Mouse (Mus musculus) neural tube, embryonic 12.5 days (tissue): ENCODE measurements at regions not wholly inside any gene's neighbourhood (a gene's known extent, or its start where the extent isn't known, plus 50 kb on each side); places are given as distances from the start of the nearest gene placed in this dataset.

ENCODE experiments used
- ATAC-seq: fragments of 200-750 bp; cut with Nextera tagmentation; 2 replicates; pipeline ENCODE4 v1.8.0; 2017; ENCODE audit warnings: low read depth, mild to moderate bottlenecking, moderate TSS enrichment, moderate library complexity; ENCODE audit not compliant: low FRiP score
- H3K27ac ChIP-seq: fragments of 300-500 bp; sonication (generic); 2 replicates; pipeline ENCODE4 v1.5.1; 2016
- H3K27me3 ChIP-seq: fragments of 300-500 bp; sonication (generic); replicated peaks from 2 replicates; pipeline ENCODE4 v1.6.1; 2016; ENCODE audit warnings: mild to moderate bottlenecking
- H3K36me3 ChIP-seq: fragments of 300-500 bp; sonication (generic); 2 replicates; pipeline ENCODE4 v1.6.1; 2016; ENCODE audit warnings: mild to moderate bottlenecking
- H3K4me1 ChIP-seq: fragments of 300-500 bp; sonication (generic); 2 replicates; pipeline ENCODE4 v1.6.1; 2016
- H3K4me2 ChIP-seq: fragments of 300-500 bp; sonication (generic); replicated peaks from 2 replicates; pipeline ENCODE4 v1.6.1; 2016; ENCODE audit warnings: mild to moderate bottlenecking
- H3K4me3 ChIP-seq: fragments of 300-500 bp; sonication (generic); 2 replicates; pipeline ENCODE4 v1.5.1; 2016
- H3K9ac ChIP-seq: fragments of 300-500 bp; sonication (generic); 2 replicates; pipeline ENCODE4 v1.6.1; 2016; ENCODE audit warnings: mild to moderate bottlenecking
- H3K9me3 ChIP-seq: fragments of 300-500 bp; sonication (generic); 2 replicates; pipeline ENCODE4 v1.6.1; 2016; ENCODE audit warnings: mild to moderate bottlenecking
- WGBS: fragments of 180-500 bp; shearing (Covaris S2); methylation state at CpG from one replicate; pipeline ENCODE4 v1.1.7; 2016; 5-methylcytosine and 5-hydroxymethylcytosine counted together

DNA sequence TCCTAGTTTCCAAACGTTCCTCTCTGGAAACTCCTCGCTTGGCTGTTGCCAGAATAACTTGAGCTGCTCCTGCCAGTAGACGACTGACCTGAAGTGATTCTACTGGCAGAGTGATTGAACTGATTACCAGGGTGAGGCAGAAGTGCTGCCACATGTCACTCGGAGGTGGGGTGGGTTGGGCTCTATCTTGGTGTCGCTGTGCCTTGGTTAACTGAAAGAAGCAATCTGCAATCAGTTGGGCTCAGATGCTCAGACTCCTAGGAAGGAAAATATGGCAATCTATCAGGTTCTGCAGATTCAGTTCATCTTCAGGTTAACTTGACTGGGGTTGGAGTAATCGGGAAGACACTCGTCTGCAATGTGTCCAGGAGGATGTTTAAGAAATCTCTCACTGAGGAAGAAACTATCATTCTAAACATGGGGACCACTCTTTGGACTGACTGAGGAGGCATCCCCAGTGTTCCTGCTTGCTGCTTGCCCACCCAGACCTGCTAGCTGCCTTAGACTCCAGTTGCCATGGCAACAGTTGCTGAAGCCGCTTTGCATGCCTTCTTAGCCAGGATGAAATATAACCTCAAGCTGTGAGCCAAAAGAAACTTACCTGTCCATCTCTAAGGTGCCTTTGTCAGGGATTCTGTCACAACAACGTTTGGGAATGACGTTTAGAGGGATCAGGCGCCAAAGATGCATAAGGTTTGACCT, 184.5 kb upstream of the Adgrl2 start:
- H3K36me3 ChIP-seq, result no peaks in the 10 kb centered on the region
- no peaks in the 10 kb centered on the region for H3K27me3 ChIP-seq
- H3K27ac ChIP-seq, result no peak overlapping the region
- ATAC-seq, result no peak
- no peak overlapping the region for H3K4me3 ChIP-seq
- peaks cover 8% of the 10 kb centered on the region; the same call in 1 of the 2 replicates for H3K4me1 ChIP-seq
- no peak overlapping the region for H3K4me2 ChIP-seq
- 72% methylated on average over 11 of the region's 11 CpGs for WGBS
- no peak overlapping the region for H3K9ac ChIP-seq
- H3K9me3 ChIP-seq, result no peaks in the 10 kb centered on the region

DNA sequence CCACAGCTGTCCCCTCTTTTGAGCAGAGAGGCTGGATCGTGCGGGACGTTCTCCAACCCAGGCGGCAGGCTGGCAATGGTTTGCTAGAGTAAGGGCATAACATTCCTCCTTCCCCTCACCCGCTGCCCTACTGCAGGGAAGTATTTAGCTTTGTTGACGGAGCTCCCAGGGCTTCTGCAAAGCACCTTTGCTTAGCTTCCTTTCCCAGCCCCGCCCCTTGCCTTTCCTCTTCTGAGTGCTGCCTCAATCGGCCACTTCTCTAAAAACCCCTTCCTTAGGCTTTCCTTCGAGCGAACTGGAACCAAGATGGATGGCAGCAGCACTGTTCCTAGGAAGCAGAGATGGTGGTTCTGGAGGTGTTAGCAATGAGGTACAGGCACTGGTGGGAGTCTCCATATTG, 183.2 kb upstream of the Adgrl2 start:
- 40% methylated on average over 10 of the region's 10 CpGs for WGBS
- Histone ChIP-seq H3K27ac (no peak overlapping the region), H3K36me3 (no peaks in the 10 kb centered on the region), H3K4me3 (no peak overlapping the region), H3K27me3 (no peaks in the 10 kb centered on the region), H3K4me2 (peak overlapping the region; percentile 13; the same call in 1 of the 2 replicates), H3K9me3 (no peaks in the 10 kb centered on the region), H3K4me1 (peaks cover 8% of the 10 kb centered on the region; the same call in 1 of the 2 replicates), H3K9ac (no peak overlapping the region)
- ATAC-seq, result no peak

DNA sequence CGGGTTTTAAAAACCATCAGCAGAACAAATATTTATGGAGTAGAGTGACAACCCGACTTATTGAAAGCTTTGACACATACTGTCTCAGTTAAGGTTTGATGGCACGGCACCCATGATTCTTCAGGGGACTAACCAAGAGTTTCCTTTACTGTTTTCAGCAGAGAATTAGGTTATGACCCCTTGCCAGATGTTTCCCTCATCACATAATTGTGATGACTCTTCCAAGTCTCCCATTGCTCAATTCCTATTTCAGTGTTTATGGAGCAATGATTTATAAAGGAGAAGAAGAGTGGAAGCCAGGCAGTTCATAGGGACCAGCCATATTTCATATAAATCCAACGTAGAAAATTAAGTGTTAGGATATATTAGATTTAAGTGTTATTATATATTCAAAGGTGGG, 181.4 kb upstream of the Adgrl2 start:
- 81% methylated on average over 4 of the region's 4 CpGs for WGBS
- H3K27me3 ChIP-seq, result no peaks in the 10 kb centered on the region
- no peak overlapping the region for H3K4me2 ChIP-seq
- no peak overlapping the region for H3K9ac ChIP-seq
- H3K4me3 ChIP-seq, result no peak overlapping the region
- no peak overlapping the region for H3K27ac ChIP-seq
- no peak for ATAC-seq
- peaks cover 8% of the 10 kb centered on the region; the same call in 1 of the 2 replicates for H3K4me1 ChIP-seq
- no peaks in the 10 kb centered on the region for H3K36me3 ChIP-seq
- no peaks in the 10 kb centered on the region for H3K9me3 ChIP-seq

DNA sequence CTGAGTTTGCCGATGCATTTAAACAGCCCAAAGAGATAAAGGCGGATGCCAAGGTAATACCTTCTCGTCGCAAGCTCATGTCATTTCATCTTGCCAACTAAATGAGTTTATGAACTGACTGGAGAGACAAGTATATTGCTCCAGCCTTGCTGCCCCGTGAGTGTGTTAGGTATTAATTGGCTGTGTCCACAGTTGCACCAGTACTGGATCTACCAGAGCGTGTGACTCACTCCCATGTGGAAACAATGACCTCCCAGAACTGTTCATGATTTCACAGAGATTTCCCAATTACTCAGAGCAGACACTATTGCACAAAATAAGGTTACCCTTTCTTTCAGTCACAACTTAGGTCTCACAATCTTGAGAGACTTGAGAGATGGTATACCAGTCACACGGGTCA, 179.8 kb upstream of the Adgrl2 start:
- H3K36me3 ChIP-seq, result no peaks in the 10 kb centered on the region
- ATAC-seq, result no peak
- H3K9ac ChIP-seq, result no peak overlapping the region
- H3K27ac ChIP-seq, result no peak overlapping the region
- H3K4me3 ChIP-seq, result no peak overlapping the region
- no peaks in the 10 kb centered on the region for H3K27me3 ChIP-seq
- H3K9me3 ChIP-seq, result no peaks in the 10 kb centered on the region
- peaks cover 6% of the 10 kb centered on the region; the same call in 1 of the 2 replicates for H3K4me1 ChIP-seq
- 86% methylated on average over 7 of the region's 7 CpGs for WGBS
- H3K4me2 ChIP-seq, result no peak overlapping the region

DNA sequence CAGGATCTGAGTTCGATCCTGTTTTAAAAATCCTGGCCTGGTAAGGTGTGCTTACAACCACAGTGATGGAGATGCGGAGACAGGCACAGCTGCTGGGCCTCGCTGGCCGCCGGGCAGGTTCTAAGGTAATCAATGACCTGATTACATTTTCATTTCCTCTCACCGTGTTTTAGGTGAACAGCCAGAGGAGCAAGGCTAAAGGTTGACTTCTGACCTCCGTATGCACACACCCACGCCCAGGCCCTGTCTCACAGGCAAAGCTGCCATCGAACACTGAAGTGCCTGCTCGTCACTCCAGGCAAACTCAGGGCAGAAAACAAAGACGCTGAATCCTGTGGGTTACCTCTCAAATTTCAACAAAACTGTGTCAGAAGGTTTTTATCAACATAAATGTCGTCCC, 179.1 kb upstream of the Adgrl2 start:
- peaks cover 3% of the 10 kb centered on the region; the same call in 1 of the 2 replicates for H3K4me1 ChIP-seq
- 75% methylated on average over 12 of the region's 12 CpGs for WGBS
- no peak overlapping the region for H3K9ac ChIP-seq
- no peaks in the 10 kb centered on the region for H3K27me3 ChIP-seq
- ATAC-seq, result no peak
- no peak overlapping the region for H3K4me3 ChIP-seq
- H3K4me2 ChIP-seq, result no peak overlapping the region
- H3K9me3 ChIP-seq, result no peaks in the 10 kb centered on the region
- H3K27ac ChIP-seq, result no peak overlapping the region
- H3K36me3 ChIP-seq, result no peaks in the 10 kb centered on the region

DNA sequence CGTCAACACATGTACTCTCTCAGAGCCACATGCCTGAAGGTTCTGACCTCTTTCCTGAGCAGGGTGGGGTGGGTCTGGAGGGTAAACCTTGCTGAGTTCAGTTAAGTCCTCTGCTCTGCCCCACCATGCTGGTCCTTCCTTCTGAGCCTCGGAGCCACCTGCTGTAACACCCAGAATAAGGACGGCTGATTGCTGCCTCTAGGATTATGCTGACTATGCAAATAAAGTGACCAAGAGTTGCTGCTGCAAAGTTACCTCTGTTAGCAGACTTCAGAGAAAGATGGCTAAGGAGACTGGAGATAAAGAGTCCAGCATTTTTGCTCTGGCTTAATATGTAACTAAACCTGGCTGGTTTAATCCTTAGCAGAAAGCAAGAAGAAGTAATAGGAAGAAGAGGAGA, 177.6 kb upstream of the Adgrl2 start:
- 74% methylated on average over 3 of the region's 3 CpGs for WGBS

DNA sequence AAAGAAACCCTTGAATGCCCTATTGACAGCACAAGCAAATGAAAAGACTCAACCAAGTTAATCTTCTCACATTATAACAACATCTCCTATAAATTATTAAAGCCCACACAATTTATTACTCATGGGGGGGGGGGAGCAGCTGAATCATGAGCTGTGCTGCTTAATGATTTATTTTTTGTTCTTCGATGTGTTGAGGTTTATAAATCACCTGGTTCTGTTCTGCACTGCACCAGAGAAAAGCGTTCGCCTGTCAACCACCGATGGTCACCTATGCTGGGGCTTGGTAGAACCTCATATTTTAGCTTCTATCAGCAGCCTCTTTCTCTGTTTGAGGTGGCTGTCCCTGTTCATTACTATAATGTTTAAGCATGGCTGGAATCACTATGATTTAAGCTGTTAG, 174.4 kb upstream of the Adgrl2 start:
- Histone ChIP-seq H3K4me1 (no peaks in the 10 kb centered on the region), H3K27ac (no peak overlapping the region), H3K4me2 (no peak overlapping the region), H3K4me3 (no peak overlapping the region), H3K27me3 (no peaks in the 10 kb centered on the region), H3K9ac (no peak overlapping the region), H3K9me3 (no peaks in the 10 kb centered on the region), H3K36me3 (no peaks in the 10 kb centered on the region)
- 69% methylated on average over 4 of the region's 4 CpGs for WGBS
- ATAC-seq, result no peak

More for the DNA sequence above, 177.6 kb upstream of the Adgrl2 start:
- no peaks in the 10 kb centered on the region for H3K36me3 ChIP-seq
- no peak overlapping the region for H3K9ac ChIP-seq
- no peaks in the 10 kb centered on the region for H3K27me3 ChIP-seq
- H3K9me3 ChIP-seq, result no peaks in the 10 kb centered on the region
- H3K4me1 ChIP-seq, result no peaks in the 10 kb centered on the region
- H3K4me2 ChIP-seq, result no peak overlapping the region
- ATAC-seq, result no peak
- no peak overlapping the region for H3K27ac ChIP-seq
- no peak overlapping the region for H3K4me3 ChIP-seq

DNA sequence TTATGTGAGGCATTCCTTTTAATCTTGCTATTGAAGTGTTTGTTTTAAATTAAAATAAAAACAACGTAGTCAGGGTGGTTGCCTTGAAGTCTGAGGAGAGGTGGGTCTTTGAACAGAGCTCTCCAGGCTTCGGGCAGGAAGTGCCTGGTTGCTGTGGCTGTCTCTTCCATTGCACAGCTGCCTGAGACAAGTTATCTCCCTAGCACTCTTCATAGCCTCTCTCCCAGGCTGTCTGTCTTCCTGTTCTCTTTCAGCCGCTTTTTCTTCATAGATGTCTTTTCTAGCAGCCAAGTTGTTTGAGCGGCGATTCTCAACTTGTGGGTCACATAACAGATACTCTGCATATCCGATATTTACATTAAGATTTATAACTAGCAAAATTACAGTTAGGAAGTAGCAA, 173.2 kb upstream of the Adgrl2 start:
- Histone ChIP-seq H3K27me3 (no peaks in the 10 kb centered on the region), H3K4me3 (no peak overlapping the region), H3K4me2 (no peak overlapping the region), H3K9ac (no peak overlapping the region), H3K36me3 (no peaks in the 10 kb centered on the region), H3K27ac (no peak overlapping the region), H3K4me1 (no peaks in the 10 kb centered on the region), H3K9me3 (no peaks in the 10 kb centered on the region)
- ATAC-seq, result no peak
- WGBS, result 86% methylated on average over 6 of the region's 6 CpGs

DNA sequence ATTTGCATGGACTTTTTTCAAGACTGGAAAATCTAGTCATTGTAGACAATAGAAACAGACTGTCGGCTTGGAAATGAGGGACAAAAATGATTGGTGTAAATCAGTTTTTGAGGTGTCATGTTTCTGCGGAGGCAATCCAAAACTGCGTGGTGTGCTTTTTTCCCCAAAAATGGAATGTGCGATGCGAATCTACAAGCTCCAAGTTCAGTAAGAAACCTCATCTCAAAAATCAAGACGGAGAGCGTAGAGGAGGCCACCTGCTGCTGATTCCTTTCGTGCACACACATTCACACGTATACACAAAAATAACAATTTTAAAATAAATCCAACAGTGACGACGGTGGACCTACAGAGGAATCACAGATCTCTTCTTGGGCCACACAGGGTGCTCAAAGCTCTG, 170.5 kb upstream of the Adgrl2 start:
- H3K27ac ChIP-seq, result no peak overlapping the region
- H3K9me3 ChIP-seq, result no peaks in the 10 kb centered on the region
- H3K27me3 ChIP-seq, result no peaks in the 10 kb centered on the region
- no peak overlapping the region for H3K4me3 ChIP-seq
- H3K9ac ChIP-seq, result no peak overlapping the region
- 91% methylated on average over 11 of the region's 11 CpGs for WGBS
- H3K4me1 ChIP-seq, result no peaks in the 10 kb centered on the region
- no peak overlapping the region for H3K4me2 ChIP-seq
- H3K36me3 ChIP-seq, result no peaks in the 10 kb centered on the region
- no peak for ATAC-seq

DNA sequence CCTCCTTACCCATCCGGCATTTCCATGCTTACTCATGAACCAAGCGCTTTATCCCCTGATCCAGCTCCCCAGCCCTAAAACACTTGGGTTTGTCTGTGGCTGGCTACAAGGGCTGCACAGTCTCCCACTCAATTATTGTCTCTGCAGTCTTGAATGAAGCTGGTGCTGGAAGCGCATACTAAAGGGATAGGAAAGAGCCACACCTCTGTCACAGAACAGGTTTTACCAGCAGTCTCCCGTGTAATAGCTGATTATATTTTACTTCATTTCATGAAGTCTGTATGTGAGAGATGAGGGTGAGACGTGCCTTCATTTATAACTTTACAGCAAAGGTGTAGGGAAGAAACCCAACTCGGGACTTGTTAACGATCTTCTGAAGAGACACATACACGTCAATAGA, 167.0 kb upstream of the Adgrl2 start:
- H3K4me2 ChIP-seq, result no peak overlapping the region
- no peaks in the 10 kb centered on the region for H3K4me1 ChIP-seq
- no peaks in the 10 kb centered on the region for H3K36me3 ChIP-seq
- 91% methylated on average over 8 of the region's 8 CpGs for WGBS
- no peaks in the 10 kb centered on the region for H3K9me3 ChIP-seq
- no peak overlapping the region for H3K9ac ChIP-seq
- no peak for ATAC-seq
- H3K27me3 ChIP-seq, result no peaks in the 10 kb centered on the region
- H3K4me3 ChIP-seq, result no peak overlapping the region
- H3K27ac ChIP-seq, result no peak overlapping the region

DNA sequence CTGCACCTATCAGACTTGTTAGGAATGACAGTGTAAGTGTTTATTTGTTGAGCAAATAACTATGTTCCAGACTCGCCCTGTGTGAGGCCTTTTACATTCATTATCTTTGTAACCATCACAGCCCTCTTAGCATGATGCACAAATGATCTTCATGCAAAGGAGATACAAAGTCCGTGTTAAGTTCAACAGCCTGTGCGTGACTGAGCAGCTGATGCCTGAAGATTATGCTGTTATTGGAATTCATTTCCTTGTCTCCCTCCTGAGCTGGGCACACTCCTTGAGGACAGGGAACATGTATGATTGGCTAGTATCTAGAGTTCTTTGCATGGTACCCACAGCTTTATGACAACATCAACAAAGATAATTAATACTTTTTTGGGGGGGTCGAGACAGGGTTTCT, 162.0 kb upstream of the Adgrl2 start:
- Histone ChIP-seq H3K4me3 (no peak overlapping the region), H3K36me3 (no peaks in the 10 kb centered on the region), H3K27me3 (no peaks in the 10 kb centered on the region), H3K4me1 (no peaks in the 10 kb centered on the region), H3K9ac (no peak overlapping the region), H3K9me3 (no peaks in the 10 kb centered on the region), H3K27ac (no peak overlapping the region), H3K4me2 (no peak overlapping the region)
- ATAC-seq, result no peak
- 82% methylated on average over 4 of the region's 4 CpGs for WGBS

DNA sequence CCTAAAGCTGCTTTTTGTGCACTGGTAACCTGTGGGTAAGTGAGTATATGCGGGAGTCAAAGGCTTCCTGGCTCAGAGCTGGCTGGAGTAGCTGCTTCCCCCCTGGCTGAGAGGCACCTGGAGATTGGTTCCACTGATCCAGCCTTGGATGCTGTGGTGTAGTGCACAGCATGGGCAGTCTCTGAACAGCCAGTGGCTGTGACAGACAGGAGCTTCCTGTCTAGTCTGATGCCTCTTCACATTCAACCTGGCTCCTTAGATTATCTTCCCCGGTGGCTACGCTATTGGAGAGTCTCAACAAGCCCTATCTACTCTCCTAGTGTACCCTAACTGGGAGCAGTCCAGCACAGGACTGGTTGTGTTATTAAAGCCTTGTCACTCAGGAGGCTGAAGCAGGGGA, 160.4 kb upstream of the Adgrl2 start:
- no peaks in the 10 kb centered on the region for H3K9me3 ChIP-seq
- H3K9ac ChIP-seq, result no peak overlapping the region
- ATAC-seq, result no peak
- no peaks in the 10 kb centered on the region for H3K27me3 ChIP-seq
- no peaks in the 10 kb centered on the region for H3K4me1 ChIP-seq
- no peaks in the 10 kb centered on the region for H3K36me3 ChIP-seq
- 88% methylated on average over 3 of the region's 3 CpGs for WGBS
- H3K27ac ChIP-seq, result no peak overlapping the region
- H3K4me2 ChIP-seq, result no peak overlapping the region
- H3K4me3 ChIP-seq, result no peak overlapping the region

DNA sequence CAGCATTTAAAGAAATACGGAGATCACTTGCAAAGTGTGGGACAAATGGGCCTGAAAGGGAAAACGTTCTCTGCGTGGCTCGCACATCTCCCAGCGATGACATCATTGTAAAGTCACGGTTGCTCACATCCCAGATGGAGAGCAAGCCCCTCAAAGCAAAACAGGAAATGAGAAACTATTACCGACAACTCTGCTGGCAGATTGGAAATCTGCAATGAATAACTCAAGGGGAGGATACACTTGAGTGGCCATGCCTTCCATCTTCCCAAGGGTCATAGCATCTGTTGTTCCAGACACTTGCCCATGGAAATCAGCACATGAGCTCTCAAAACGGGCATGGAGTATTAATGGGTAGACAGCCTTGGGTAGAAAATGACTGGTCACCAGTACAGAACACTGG, 158.3 kb upstream of the Adgrl2 start:
- H3K4me2 ChIP-seq, result no peak overlapping the region
- H3K9me3 ChIP-seq, result no peaks in the 10 kb centered on the region
- H3K27me3 ChIP-seq, result no peaks in the 10 kb centered on the region
- WGBS, result 79% methylated on average over 8 of the region's 8 CpGs
- H3K9ac ChIP-seq, result no peak overlapping the region
- H3K36me3 ChIP-seq, result no peaks in the 10 kb centered on the region
- H3K4me1 ChIP-seq, result no peaks in the 10 kb centered on the region
- no peak overlapping the region for H3K27ac ChIP-seq
- no peak overlapping the region for H3K4me3 ChIP-seq
- no peak for ATAC-seq
